9 mouse cellular contexts compared by ENCODE assay signal in genomic region chr4:149542927-149543553, GRCm38 (mm10). TPM values are rescaled to one million over a fixed set of nuclear protein-coding genes. Genes with fewer than 3 reads are reported as not detected.
DNase-seq lines count a peak whose midpoint lies in the region; TF ChIP-seq lines count a peak whose summit lies in the region.
"Had no signal": no experiment of that assay in that cellular context is flagged by ENCODE, and none has a peak within 500 bp of the region (broad histone marks: within the 10 kb centered on the region; RNA-seq: fewer than 3 reads in every experiment).

No protein-coding gene starts in this region.

- TF ChIP-seq EP300 in ES-Bruce4 (IDR thresholded peaks at IDR 0.05; ENCODE audit: insufficient read depth, low read depth, low read length), result no peak

- H3K4me1 ChIP-seq in ES-Bruce4 (ENCODE audit: control insufficient read depth, insufficient read depth, low read length), result no peaks in the 10 kb centered on the region

- H3K27me3 ChIP-seq in ES-Bruce4 (ENCODE audit: control insufficient read depth, insufficient read depth, low read length, poor library complexity, severe bottlenecking), result no peaks in the 10 kb centered on the region
- H3K27me3 ChIP-seq: heart, embryonic 15.5 days had no signal

- DNase-seq in adrenal gland, postnatal 4 days (ENCODE audit: low spot score in 2 of 2), result peak; percentile 60 to 79
- DNase-seq in fibroblast of lung, adult 2 months (ENCODE audit: low read depth), result peak; percentile 63
- DNase-seq in heart, postnatal 25 days (ENCODE audit: low spot score), result peak; percentile 40
- peak; percentile 72 to 94 for DNase-seq in layer of hippocampus, adult 18-20 months (ENCODE audit: low spot score in 2 of 2)
- DNase-seq in lung, postnatal 14 days, result peak; percentile 95
- DNase-seq in retina, postnatal 1 day, result peak; percentile 93
- DNase-seq in urinary bladder, postnatal 10 days (ENCODE audit: low spot score), result peak; percentile 47

- H3K9me3 ChIP-seq in ES-Bruce4 (replicated peaks; ENCODE audit: control insufficient read depth, insufficient read depth, low read length, poor library complexity, severe bottlenecking), result no peaks in the 10 kb centered on the region
- H3K9me3 ChIP-seq: heart, embryonic 15.5 days had no signal

- peak; percentile 84 for TF ChIP-seq CTCF in ES-Bruce4 (IDR thresholded peaks at IDR 0.05; ENCODE audit: low read depth, low read length)

- no peaks in the 10 kb centered on the region for H3K36me3 ChIP-seq in ES-Bruce4 (ENCODE audit: control insufficient read depth, insufficient read depth, low read length, poor library complexity, severe bottlenecking)

- H3K27ac ChIP-seq in ES-Bruce4 (ENCODE audit: insufficient read depth, low read length), result no peak overlapping the region
- H3K27ac ChIP-seq: heart, embryonic 15.5 days had no signal

- intact Hi-C loops in heart, postnatal 25 days (cut with DNase I), result loop anchor here (1.0 to 2.0 kb wide), 4 partner anchors 41 to 168 kb away; partner anchors contain the start of genes Lzic and Nmnat1

- TF ChIP-seq POLR2A in ES-Bruce4 (IDR thresholded peaks at IDR 0.05; ENCODE audit: insufficient read depth, low read length), result no peak

- H3K4me3 ChIP-seq in ES-Bruce4 (ENCODE audit: low read depth, low read length), result no peak overlapping the region
- H3K4me3 ChIP-seq: heart, embryonic 15.5 days had no signal

- no peak overlapping the region for H3K9ac ChIP-seq in ES-Bruce4 (ENCODE audit: low read depth, poor library complexity, severe bottlenecking)
- H3K9ac ChIP-seq: heart, embryonic 15.5 days had no signal

RNA-seq across cellular contexts. Expression of gene Ctnnbip1, which starts 25.0 kb away (rescaled TPM):
- 14.0 and 14.4 TPM in 2 replicates for polyA plus RNA-seq in ES-Bruce4 (2011; ENCODE audit: insufficient read depth, insufficient read length, low read depth, missing spikeins)
- total RNA-seq in adrenal gland, postnatal 4 days (2021), result 10 to 100 TPM; 44.7 to 44.8 TPM
- total RNA-seq in heart, postnatal 25 days (2021), result 10 to 100 TPM; 33.0 to 35.4 TPM
- total RNA-seq in layer of hippocampus, adult 18-20 months (2021), result 10 to 100 TPM; 29.6 to 33.4 TPM

RNA-seq across cellular contexts. Expression of gene Clstn1, which starts 43.2 kb away (rescaled TPM):
- polyA plus RNA-seq in ES-Bruce4 (2011; ENCODE audit: insufficient read depth, insufficient read length, low read depth, missing spikeins), result 59.2 and 60.5 TPM in 2 replicates
- total RNA-seq in adrenal gland, postnatal 4 days (2021), result 100 to 1,000 TPM; 116 to 127 TPM
- total RNA-seq in heart, postnatal 25 days (2021), result 10 to 100 TPM; 80.7 to 84.0 TPM
- total RNA-seq in layer of hippocampus, adult 18-20 months (2021), result 100 to 1,000 TPM; 839 to 867 TPM

RNA-seq across cellular contexts. Expression of gene Lzic, which starts 58.0 kb away (rescaled TPM):
- polyA plus RNA-seq in ES-Bruce4 (2011; ENCODE audit: insufficient read depth, insufficient read length, low read depth, missing spikeins), result 42.6 and 55.2 TPM in 2 replicates
- total RNA-seq in adrenal gland, postnatal 4 days (2021), result 10 to 100 TPM; 35.3 to 37.4 TPM
- 10 to 100 TPM; 55.2 to 64.3 TPM for total RNA-seq in heart, postnatal 25 days (2021)
- 10 to 100 TPM; 14.1 to 14.2 TPM for total RNA-seq in layer of hippocampus, adult 18-20 months (2021)

RNA-seq across cellular contexts. Expression of gene Nmnat1, which starts 58.0 kb away (rescaled TPM):
- 8.5 and 9.7 TPM in 2 replicates for polyA plus RNA-seq in ES-Bruce4 (2011; ENCODE audit: insufficient read depth, insufficient read length, low read depth, missing spikeins)
- 10 to 100 TPM; 10.1 to 12.3 TPM for total RNA-seq in adrenal gland, postnatal 4 days (2021)
- 10 to 100 TPM; 29.7 to 30.7 TPM for total RNA-seq in heart, postnatal 25 days (2021)
- 1 to 10 TPM; 7.7 to 9.5 TPM for total RNA-seq in layer of hippocampus, adult 18-20 months (2021)

Comparison
In these comparisons a context has a peak if more than half of its experiments do, and no peak if none do; other contexts are left out.
1. DNase-seq: peak in every context shown above with its lines; median percentile 95 in lung, postnatal 14 days; 93 in retina, postnatal 1 day; 83 in layer of hippocampus, adult 18-20 months; 70 in adrenal gland, postnatal 4 days; 63 in fibroblast of lung, adult 2 months; 47 in urinary bladder, postnatal 10 days; 40 in heart, postnatal 25 days.
2. RNA of gene Clstn1, which starts 43.2 kb away (total RNA-seq): 839 to 867 TPM in layer of hippocampus, adult 18-20 months; 116 to 127 TPM in adrenal gland, postnatal 4 days and 80.7 to 84.0 TPM in heart, postnatal 25 days; every median in the first group is over 4 times any median in the second.